7 mouse cellular contexts compared by ENCODE assay signal in the genomic region with DNA sequence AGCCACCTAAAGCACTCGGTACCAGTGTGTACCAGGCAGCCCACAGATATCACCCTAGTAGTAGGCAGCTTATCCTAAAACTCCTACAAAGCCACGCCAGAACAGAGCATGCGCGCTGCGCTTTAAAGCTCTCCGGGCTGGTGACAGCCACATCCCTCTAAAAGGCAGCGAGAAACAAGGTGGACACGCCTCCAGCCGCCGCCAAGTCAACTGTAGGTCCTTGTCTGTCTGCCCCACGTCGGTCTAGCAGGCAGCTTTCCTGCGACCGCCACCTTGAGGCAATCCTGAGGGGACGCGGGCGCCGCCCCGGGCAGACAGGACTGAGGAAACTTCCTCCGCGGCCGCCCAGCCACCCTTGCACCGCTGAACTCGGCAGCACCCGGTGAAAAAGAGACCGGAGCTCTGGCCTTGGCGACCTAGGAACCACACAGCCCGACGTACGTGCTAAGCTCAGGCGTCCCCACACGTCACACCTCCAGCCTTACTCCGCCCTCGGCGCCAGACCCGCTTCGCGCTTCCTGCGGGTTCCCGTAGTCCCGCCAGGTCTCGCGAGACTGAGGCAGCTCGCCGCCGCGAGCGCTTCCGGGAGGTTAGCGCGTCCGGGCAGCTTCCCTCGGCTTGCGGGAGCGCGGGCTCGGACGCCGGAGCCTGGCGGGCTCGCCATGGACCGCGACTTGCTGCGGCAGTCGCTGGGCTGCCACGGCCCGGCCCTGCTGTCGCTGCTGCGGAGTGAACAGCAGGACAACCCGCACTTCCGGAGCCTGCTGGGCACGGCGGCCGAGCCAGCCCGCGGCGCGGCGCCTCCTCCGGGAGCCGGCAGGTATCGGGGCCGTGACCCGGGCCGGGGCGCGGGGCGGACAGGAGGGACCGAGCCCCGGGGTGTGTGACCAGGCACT. TPM values are rescaled to one million over a fixed set of nuclear protein-coding genes. Genes with fewer than 3 reads are reported as not detected.
A peak's percentile ranks its signal among the peaks of the same experiment; 100 is the strongest.
DNase-seq lines count a peak whose midpoint lies in the region; ATAC-seq lines count a peak whose summit lies in the region.

TSS of gene Ttc14 (plus strand) at position 216 of the 896 bp plus-strand sequence.

- peak within 1 kb of the TSS; percentile 91 for H3K9ac ChIP-seq in intestine, embryonic 16.5 days (ENCODE audit: low read depth, low read length)
- peak within 1 kb of the TSS; percentile 94 for H3K9ac ChIP-seq in midbrain, embryonic 11.5 days (ENCODE audit: low read length)

- H3K27ac ChIP-seq in intestine, embryonic 16.5 days (ENCODE audit: low read length), result peak within 1 kb of the TSS; percentile 100
- peak within 1 kb of the TSS; percentile 97 for H3K27ac ChIP-seq in midbrain, embryonic 11.5 days (ENCODE audit: low read depth, low read length)

- intact Hi-C loops in left cerebral cortex, postnatal 36 days (cut with DNase I), result loop anchor here (5.0 to 10.0 kb wide), 2 partner anchors 755 to 1063 kb away; partner anchors contain the start of genes Mrpl47 and Ndufb5

- ATAC-seq in intestine, embryonic 16.5 days, result peak; percentile 100
- peak; percentile 99 for ATAC-seq in midbrain, embryonic 11.5 days (ENCODE audit: low FRiP score)

- H3K4me2 ChIP-seq in intestine, embryonic 16.5 days (ENCODE audit: low read depth, low read length), result peak within 1 kb of the TSS; percentile 81
- H3K4me2 ChIP-seq in midbrain, embryonic 11.5 days, result peak within 1 kb of the TSS; percentile 60

- H3K9me3 ChIP-seq in intestine, embryonic 16.5 days (ENCODE audit: control insufficient read depth, low read length), result no peaks in the 10 kb centered on the region
- H3K9me3 ChIP-seq in midbrain, embryonic 11.5 days (ENCODE audit: control insufficient read depth, low read length), result no peaks in the 10 kb centered on the region

- peaks cover 3% of the 10 kb centered on the region; the same call in 1 of the 2 replicates for H3K4me1 ChIP-seq in intestine, embryonic 16.5 days (ENCODE audit: control insufficient read depth, insufficient read depth, low read length)
- peaks cover 6% of the 10 kb centered on the region; the same call in 1 of the 2 replicates for H3K4me1 ChIP-seq in midbrain, embryonic 11.5 days (ENCODE audit: control insufficient read depth, insufficient read depth, low read length)

- no peaks in the 10 kb centered on the region for H3K36me3 ChIP-seq in intestine, embryonic 16.5 days (ENCODE audit: control insufficient read depth, insufficient read depth, low read length)
- 0 out of 2 replicates have a peak, but pooled peaks cover 2% of the 10 kb centered on the region for H3K36me3 ChIP-seq in midbrain, embryonic 11.5 days (ENCODE audit: control insufficient read depth, insufficient read depth, low read length)

- DNase-seq in adrenal gland, adult 8-10 months, result peak; percentile 96
- peak; percentile 97 for DNase-seq in embryo, embryonic 9.5 days (ENCODE audit: extremely low spot score)
- DNase-seq in gastrocnemius, postnatal 4 days (ENCODE audit: low spot score in 2 of 2), result peak; percentile 97 to 99
- DNase-seq in left cerebral cortex, postnatal 36 days (ENCODE audit: low spot score in 2 of 2), result peak; percentile 98 to 99
- peak; percentile 99 for DNase-seq in midbrain, embryonic 11.5 days (ENCODE audit: low spot score, missing footprints)
- DNase-seq in skeletal muscle tissue, adult 2 months (ENCODE audit: low read depth, low spot score), result peak; percentile 97

- no peaks in the 10 kb centered on the region for H3K27me3 ChIP-seq in intestine, embryonic 16.5 days (replicated peaks; ENCODE audit: control insufficient read depth, insufficient read depth, low read length)
- H3K27me3 ChIP-seq in midbrain, embryonic 11.5 days (ENCODE audit: control insufficient read depth, insufficient read depth, low read length), result no peaks in the 10 kb centered on the region

- H3K4me3 ChIP-seq in intestine, embryonic 16.5 days (ENCODE audit: low read length), result peak within 1 kb of the TSS; percentile 92
- peak within 1 kb of the TSS; percentile 95 for H3K4me3 ChIP-seq in midbrain, embryonic 11.5 days (ENCODE audit: low read depth, low read length)

- under 1% methylated on average over 88 of the region's 90 CpGs for WGBS in intestine, embryonic 16.5 days
- WGBS in midbrain, embryonic 11.5 days, result under 1% methylated on average over 89 of the region's 90 CpGs

RNA-seq across cellular contexts. Expression of gene Ttc14, which starts in this region (rescaled TPM):
- total RNA-seq in adrenal gland, adult 8-10 months (2022), result 10 to 100 TPM; 34.0 to 82.6 (median 56.1) TPM
- total RNA-seq in gastrocnemius, postnatal 4 days (2021), result 10 to 100 TPM; 24.6 to 32.5 TPM
- polyA plus RNA-seq in intestine, embryonic 16.5 days (2015; fragmentation: Nextera tagmentation; extraction: Ambion mirVana), result 39.2 and 39.5 TPM in 2 replicates
- 10 to 100 TPM; 57.1 to 93.7 TPM for total RNA-seq in left cerebral cortex, postnatal 36 days (2021)
- polyA plus RNA-seq in midbrain, embryonic 11.5 days (2014; fragmentation: Nextera tagmentation; extraction: Ambion mirVana), result 61.1 and 67.0 TPM in 2 replicates

Comparison
In these comparisons a context has a peak if more than half of its experiments do, and no peak if none do; other contexts are left out.
1. Peak in every context shown above with its lines: DNase-seq, ATAC-seq, H3K4me3 ChIP-seq and H3K27ac ChIP-seq.